Mouse (Mus musculus): ENCODE measurements at regions not wholly inside any gene's neighbourhood (a gene's known extent, or its start where the extent isn't known, plus 50 kb on each side); places are given as distances from the start of the nearest gene placed in this dataset.

- no peaks in the 10 kb centered on the region for H3K36me3 ChIP-seq (ENCODE audit: control insufficient read depth in 1 of 2, insufficient read depth in 2 of 2, low read length in 2 of 2)
- TF ChIP-seq JUND (IDR thresholded peaks at IDR 0.05; ENCODE audit: low read depth, low read length): no peak
- TF ChIP-seq USF1 (IDR thresholded peaks at IDR 0.05; ENCODE audit: low read depth, low read length): no peak
- no peak for TF ChIP-seq UBTF (IDR thresholded peaks at IDR 0.05; ENCODE audit: borderline replicate concordance, insufficient read depth, low read depth, low read length)
- TF ChIP-seq USF2 (IDR thresholded peaks at IDR 0.05; ENCODE audit: borderline replicate concordance in 1 of 2, insufficient read depth in 1 of 2, low read depth in 1 of 2, low read length in 2 of 2): no peak
- TF ChIP-seq NELFE (IDR thresholded peaks at IDR 0.05; ENCODE audit: low read depth, low read length): no peak
- no peak for TF ChIP-seq SIN3A (IDR thresholded peaks at IDR 0.05; ENCODE audit: low read length)
- TF ChIP-seq MAX (IDR thresholded peaks at IDR 0.05; ENCODE audit: low read length): no peak
- TF ChIP-seq E2F4 (IDR thresholded peaks at IDR 0.05; ENCODE audit: borderline replicate concordance, low read depth, low read length): no peak
- no peak for TF ChIP-seq GATA1 (IDR thresholded peaks at IDR 0.05; ENCODE audit: low read depth, low read length)
- no peak for TF ChIP-seq ELF1 (IDR thresholded peaks at IDR 0.05; ENCODE audit: low read depth, low read length)
- no peak for TF ChIP-seq TBP (IDR thresholded peaks at IDR 0.05; ENCODE audit: low read depth, low read length)
- TF ChIP-seq POLR2AphosphoS2 (IDR thresholded peaks at IDR 0.05; ENCODE audit: low read length): no peak
- TF ChIP-seq MYB (IDR thresholded peaks at IDR 0.05; ENCODE audit: low read depth, low read length): no peak
- no peaks in the 10 kb centered on the region for H3K9me3 ChIP-seq (replicated peaks; ENCODE audit: insufficient read depth, low read length)
- no peaks in the 10 kb centered on the region for H3K4me1 ChIP-seq (ENCODE audit: control insufficient read depth in 1 of 2, insufficient read depth in 2 of 2, low read length in 2 of 2)
- no peak overlapping the region for H3K4me3 ChIP-seq (ENCODE audit: control insufficient read depth in 1 of 2, insufficient read depth in 1 of 2, low read depth in 2 of 2, low read length in 2 of 2)
- H3K27me3 ChIP-seq (ENCODE audit: control insufficient read depth in 1 of 2, insufficient read depth in 2 of 2, low read length in 2 of 2): no peaks in the 10 kb centered on the region
- no peak overlapping the region for H3K9ac ChIP-seq (ENCODE audit: control insufficient read depth, low read depth, low read length, poor library complexity, severe bottlenecking)
- no peak for DNase-seq (ENCODE audit: low read depth, low spot score)
- H3K79me2 ChIP-seq (ENCODE audit: control insufficient read depth, insufficient read depth, low read length, poor library complexity): no peaks in the 10 kb centered on the region
- no peak overlapping the region for H3K27ac ChIP-seq (ENCODE audit: control insufficient read depth, low read depth, low read length)
These were observed 215.0 kb downstream of the Lpin1 start for GRCm38 (mm10) chr12:16395720-16396119.

- Histone ChIP-seq H3K36me3 (ENCODE audit: control insufficient read depth in 1 of 2, insufficient read depth in 2 of 2, low read length in 2 of 2) (no peaks in the 10 kb centered on the region), H3K4me1 (ENCODE audit: control insufficient read depth in 1 of 2, insufficient read depth in 2 of 2, low read length in 2 of 2) (no peaks in the 10 kb centered on the region), H3K9me3 (replicated peaks; ENCODE audit: insufficient read depth, low read length) (no peaks in the 10 kb centered on the region), H3K79me2 (ENCODE audit: control insufficient read depth, insufficient read depth, low read length, poor library complexity) (no peaks in the 10 kb centered on the region), H3K9ac (ENCODE audit: control insufficient read depth, low read depth, low read length, poor library complexity, severe bottlenecking) (no peak overlapping the region), H3K4me3 (ENCODE audit: control insufficient read depth in 1 of 2, insufficient read depth in 1 of 2, low read depth in 2 of 2, low read length in 2 of 2) (no peak overlapping the region), H3K27ac (ENCODE audit: control insufficient read depth, low read depth, low read length) (no peak overlapping the region), H3K27me3 (ENCODE audit: control insufficient read depth in 1 of 2, insufficient read depth in 2 of 2, low read length in 2 of 2) (no peaks in the 10 kb centered on the region)
- DNase-seq (ENCODE audit: low read depth, low spot score): no peak
- no peak for TF ChIP-seq GATA1 (IDR thresholded peaks at IDR 0.05; ENCODE audit: low read depth, low read length)
- TF ChIP-seq ZNF384 (IDR thresholded peaks at IDR 0.05; ENCODE audit: low read depth, low read length): no peak
- TF ChIP-seq MAX (IDR thresholded peaks at IDR 0.05; ENCODE audit: low read length): no peak
- no peak for TF ChIP-seq USF2 (IDR thresholded peaks at IDR 0.05; ENCODE audit: borderline replicate concordance in 1 of 2, insufficient read depth in 1 of 2, low read depth in 1 of 2, low read length in 2 of 2)
- no peak for TF ChIP-seq RCOR1 (IDR thresholded peaks at IDR 0.05; ENCODE audit: low read depth, low read length)
- no peak for TF ChIP-seq SMC3 (IDR thresholded peaks at IDR 0.05; ENCODE audit: low read depth, low read length)
- TF ChIP-seq JUND (IDR thresholded peaks at IDR 0.05; ENCODE audit: low read depth, low read length): no peak
- no peak for TF ChIP-seq POLR2AphosphoS2 (IDR thresholded peaks at IDR 0.05; ENCODE audit: low read length)
- TF ChIP-seq POLR2A (IDR thresholded peaks at IDR 0.05; ENCODE audit: control insufficient read depth in 1 of 2, insufficient read depth in 1 of 2, low read depth in 1 of 2, low read length in 2 of 2, poor library complexity in 1 of 2): no peak
- no peak for TF ChIP-seq MAZ (IDR thresholded peaks at IDR 0.05; ENCODE audit: low read depth, low read length)
- no peak for TF ChIP-seq POLR2AphosphoS5 (IDR thresholded peaks at IDR 0.05; ENCODE audit: borderline replicate concordance, low read depth, low read length)
- TF ChIP-seq ETS1 (IDR thresholded peaks at IDR 0.05; ENCODE audit: low read depth, low read length): no peak
- no peak for TF ChIP-seq CHD1 (IDR thresholded peaks at IDR 0.05; ENCODE audit: low read depth, low read length)
These were observed 217.9 kb downstream of the Lpin1 start for GRCm38 (mm10) chr12:16392851-16393250.

Data from MEL (cell line).